Mouse (Mus musculus) stomach, postnatal 0 days (tissue): ENCODE measurements around the gene Gpnmb. TPM values are rescaled to one million over a fixed set of nuclear protein-coding genes. Genes with fewer than 3 reads are reported as not detected.

Source experiments
- ATAC-seq: fragments of 200-750 bp; cut with Nextera tagmentation; 2 replicates; pipeline ENCODE4 v1.8.0; 2017; ENCODE audit not compliant: low FRiP score, low TSS enrichment
- DNase-seq: peaks from one replicate; pipeline ENCODE4 v3.0.0-alpha.2; 2016; ENCODE audit warnings: low spot score
- H3K27ac ChIP-seq: fragments of 300-500 bp; sonication (generic); replicated peaks from 2 replicates; pipeline ENCODE4 v1.5.1; 2014; ENCODE audit warnings: mild to moderate bottlenecking, control low read depth
- H3K27me3 ChIP-seq: fragments of 300-500 bp; sonication (generic); 2 replicates; pipeline ENCODE4 v1.6.1; 2014; ENCODE audit warnings: low read length; ENCODE audit not compliant: control insufficient read depth, insufficient read depth
- H3K36me3 ChIP-seq: fragments of 300-500 bp; sonication (generic); 2 replicates; pipeline ENCODE4 v1.6.1; 2014; ENCODE audit warnings: low read length, mixed read lengths; ENCODE audit not compliant: control insufficient read depth, insufficient read depth
- H3K4me1 ChIP-seq: fragments of 300-500 bp; sonication (generic); replicated peaks from 2 replicates; pipeline ENCODE4 v1.6.1; 2014; ENCODE audit warnings: antibody characterized with exemption; ENCODE audit not compliant: control insufficient read depth, insufficient read depth
- H3K4me2 ChIP-seq: fragments of 300-500 bp; sonication (generic); replicated peaks from 2 replicates; pipeline ENCODE4 v1.6.1; 2014; ENCODE audit warnings: low read depth, mild to moderate bottlenecking, control low read depth, moderate library complexity
- H3K4me3 ChIP-seq: fragments of 300-500 bp; sonication (generic); 2 replicates; pipeline ENCODE4 v1.5.1; 2014; ENCODE audit warnings: low read depth, low read length, control low read depth
- H3K9ac ChIP-seq: fragments of 300-500 bp; sonication (generic); 2 replicates; pipeline ENCODE4 v1.6.1; 2014; ENCODE audit warnings: mild to moderate bottlenecking, low read length, control low read depth, mixed read lengths
- H3K9me3 ChIP-seq: fragments of 300-500 bp; sonication (generic); 2 replicates; pipeline ENCODE4 v1.6.1; 2016; ENCODE audit warnings: low read length; ENCODE audit not compliant: control insufficient read depth
- CTCF ChIP-seq: IDR thresholded peaks from 2 replicates; pipeline ENCODE4 v1.5.1; 2016; ENCODE audit warnings: antibody characterized with exemption, low read depth, mild to moderate bottlenecking, moderate library complexity
- EP300 ChIP-seq: optimal IDR thresholded peaks from 2 replicates; pipeline ENCODE3; 2016; ENCODE audit warnings: antibody characterized with exemption
- WGBS: fragments of 180-500 bp; shearing (Covaris S2); extraction: QIAGEN DNeasy Blood & Tissue Kit; methylation state at CpG from one replicate; pipeline ENCODE4 v1.1.7; 2014; 5-methylcytosine and 5-hydroxymethylcytosine counted together
- polyA plus RNA-seq: library from polyadenylated mRNA; unstranded; fragments of >200 nt; fragmentation: Nextera tagmentation; extraction: Ambion mirVana; gene quantifications from 2 replicates; pipeline ENCODE4 v1.2.1, GENCODE M21; 2015

Gpnmb gene
- polyA plus RNA-seq, 1 experiment from 2014 or later: 2.1 TPM

- no peak for ATAC-seq
- Histone ChIP-seq H3K27ac (no peak overlapping the region), H3K9me3 (no peaks in the 10 kb centered on the region), H3K9ac (no peak overlapping the region), H3K4me2 (no peak overlapping the region), H3K36me3 (no peaks in the 10 kb centered on the region), H3K4me3 (no peak overlapping the region), H3K4me1 (no peaks in the 10 kb centered on the region), H3K27me3 (no peaks in the 10 kb centered on the region)
- 26% methylated on average over 4 of the region's 4 CpGs for WGBS
- TF ChIP-seq EP300: no peak
- no peak for TF ChIP-seq CTCF
- no peak for DNase-seq
These were observed 32.0 kb downstream of the Gpnmb start for GRCm38 (mm10) chr6:49068361-49068760.

DNA sequence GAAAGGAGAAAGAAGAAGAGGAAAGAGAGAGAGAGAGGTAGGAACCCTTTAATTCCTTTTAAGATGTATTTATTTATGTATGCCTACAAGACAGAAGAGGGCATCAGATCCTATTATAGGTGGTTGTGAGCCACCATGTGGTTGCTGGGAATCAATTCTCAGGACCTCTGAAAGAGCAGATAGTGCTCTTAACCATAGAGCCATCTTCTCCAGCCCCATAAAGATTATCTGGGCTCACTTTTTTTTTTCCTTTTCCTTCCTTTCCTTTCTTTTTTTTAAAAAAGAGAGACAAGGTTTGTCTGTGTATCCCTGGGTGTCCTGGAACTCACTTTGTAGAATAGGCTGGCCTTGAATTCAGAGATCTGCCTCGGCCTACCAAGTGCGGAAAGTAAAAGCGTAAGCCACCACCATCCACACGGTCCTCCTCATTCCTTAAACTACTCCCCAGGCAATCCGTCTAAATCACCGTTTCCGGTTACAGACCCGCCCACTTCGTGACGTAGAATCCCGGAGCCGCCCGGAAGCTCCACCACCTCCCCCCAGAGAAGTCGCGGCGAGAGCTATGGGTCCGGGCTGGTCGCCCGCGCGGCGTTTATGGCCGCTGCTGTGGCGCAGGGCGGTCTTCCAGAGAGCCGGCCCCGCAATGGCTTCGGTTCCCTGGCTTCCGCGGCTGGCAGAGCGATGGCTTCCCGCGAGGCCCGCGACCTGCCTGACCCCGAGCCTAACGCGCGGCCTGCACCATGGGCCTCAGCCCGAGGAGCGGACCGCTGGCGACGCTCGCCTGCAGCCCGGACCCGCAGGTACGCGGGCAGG, 37.2 kb downstream of the Gpnmb start, which contains the start of gene Malsu1:
Malsu1 (plus strand) TSS at position 492 of the 813 bp plus-strand sequence.
- Histone ChIP-seq H3K4me2 (peak within 1 kb of the TSS; percentile 90), H3K9ac (peak within 1 kb of the TSS; percentile 98), H3K27me3 (no peaks in the 10 kb centered on the region), H3K27ac (peak within 1 kb of the TSS; percentile 91), H3K36me3 (no peaks in the 10 kb centered on the region), H3K9me3 (no peaks in the 10 kb centered on the region), H3K4me1 (no peaks in the 10 kb centered on the region), H3K4me3 (peak within 1 kb of the TSS; percentile 97)
- TF ChIP-seq EP300 (peak; percentile 77), CTCF (peak; percentile 19; the same call in 1 of the 2 replicates)
- peak; percentile 98 for ATAC-seq
- peak; percentile 96 for DNase-seq
- WGBS: under 1% methylated on average over 49 of the region's 49 CpGs

- H3K4me2 ChIP-seq: peak overlapping the region; percentile 90
- H3K9ac ChIP-seq: peak overlapping the region; percentile 98
- TF ChIP-seq EP300: no peak
- no peak for TF ChIP-seq CTCF
- H3K4me1 ChIP-seq: no peaks in the 10 kb centered on the region
- peak overlapping the region; percentile 91 for H3K27ac ChIP-seq
- DNase-seq (no peak), ATAC-seq (peak; percentile 45)
- no peaks in the 10 kb centered on the region for H3K27me3 ChIP-seq
- H3K9me3 ChIP-seq: no peaks in the 10 kb centered on the region
- H3K4me3 ChIP-seq: peak overlapping the region; percentile 97
- under 1% methylated on average over 19 of the region's 19 CpGs for WGBS
- H3K36me3 ChIP-seq: no peaks in the 10 kb centered on the region
These were observed 37.8 kb downstream of the Gpnmb start for GRCm38 (mm10) chr6:49074117-49074490.

DNA sequence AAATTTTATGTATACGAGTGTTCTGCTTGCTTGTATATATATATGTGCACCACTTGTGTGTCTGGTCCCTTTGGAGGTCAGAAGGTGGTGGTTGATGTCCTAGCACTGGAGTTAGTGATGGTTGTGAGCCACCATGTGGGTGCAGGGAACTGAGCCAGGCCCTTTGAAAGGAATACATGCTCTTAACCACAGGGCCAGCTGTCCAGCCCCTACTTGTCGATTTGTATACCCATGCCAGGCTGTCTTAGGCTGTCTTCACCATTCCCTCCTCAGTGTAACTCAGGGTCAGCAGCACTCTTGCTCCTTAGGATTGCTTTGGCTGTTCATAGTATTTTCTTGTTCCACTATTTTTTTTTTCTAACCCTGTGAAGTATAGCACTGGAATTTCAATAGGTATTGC, 41.5 kb downstream of the Gpnmb start:
- WGBS: 82% methylated on average over 2 of the region's 2 CpGs
- ATAC-seq: no peak
- no peak overlapping the region for H3K4me3 ChIP-seq

GRCm38 (mm10) chr6:49079313-49079712, 43.0 kb downstream of the Gpnmb start:
- no peak for ATAC-seq
- no peak overlapping the region for H3K9ac ChIP-seq

More for the DNA sequence above, 41.5 kb downstream of the Gpnmb start:
- no peaks in the 10 kb centered on the region for H3K27me3 ChIP-seq
- H3K27ac ChIP-seq: no peak overlapping the region
- DNase-seq: no peak
- no peak overlapping the region for H3K4me2 ChIP-seq
- TF ChIP-seq EP300: no peak
- TF ChIP-seq CTCF: no peak
- H3K9me3 ChIP-seq: no peaks in the 10 kb centered on the region
- H3K9ac ChIP-seq: no peak overlapping the region
- H3K4me1 ChIP-seq: no peaks in the 10 kb centered on the region
- 0 out of 2 replicates have a peak, but pooled peaks cover 3% of the 10 kb centered on the region for H3K36me3 ChIP-seq

GRCm38 (mm10) chr6:49083008-49083407, 46.7 kb downstream of the Gpnmb start:
- H3K4me2 ChIP-seq: no peak overlapping the region
- H3K9me3 ChIP-seq: no peaks in the 10 kb centered on the region
- no peak for ATAC-seq
- TF ChIP-seq EP300 (no peak), CTCF (no peak)
- DNase-seq: no peak
- 81% methylated on average over 4 of the region's 4 CpGs for WGBS
- no peaks in the 10 kb centered on the region for H3K27me3 ChIP-seq
- H3K4me1 ChIP-seq: no peaks in the 10 kb centered on the region
- H3K27ac ChIP-seq: no peak overlapping the region
- H3K4me3 ChIP-seq: no peak overlapping the region
- H3K9ac ChIP-seq: no peak overlapping the region
- peaks cover 25% of the 10 kb centered on the region; the same call in 1 of the 2 replicates for H3K36me3 ChIP-seq

More at GRCm38 (mm10) chr6:49079313-49079712, 43.0 kb downstream of the Gpnmb start:
- H3K9me3 ChIP-seq: no peaks in the 10 kb centered on the region
- no peak overlapping the region for H3K27ac ChIP-seq
- H3K36me3 ChIP-seq: 0 out of 2 replicates have a peak, but pooled peaks cover 10% of the 10 kb centered on the region
- H3K4me3 ChIP-seq: no peak overlapping the region
- H3K4me2 ChIP-seq: no peak overlapping the region
- WGBS: 90% methylated on average over 1 of the region's 1 CpGs
- no peak for DNase-seq
- H3K27me3 ChIP-seq: no peaks in the 10 kb centered on the region
- no peaks in the 10 kb centered on the region for H3K4me1 ChIP-seq
- TF ChIP-seq CTCF: no peak
- no peak for TF ChIP-seq EP300
